Comparison of ENCODE assay signal across 16 mouse cellular contexts in the genomic region with DNA sequence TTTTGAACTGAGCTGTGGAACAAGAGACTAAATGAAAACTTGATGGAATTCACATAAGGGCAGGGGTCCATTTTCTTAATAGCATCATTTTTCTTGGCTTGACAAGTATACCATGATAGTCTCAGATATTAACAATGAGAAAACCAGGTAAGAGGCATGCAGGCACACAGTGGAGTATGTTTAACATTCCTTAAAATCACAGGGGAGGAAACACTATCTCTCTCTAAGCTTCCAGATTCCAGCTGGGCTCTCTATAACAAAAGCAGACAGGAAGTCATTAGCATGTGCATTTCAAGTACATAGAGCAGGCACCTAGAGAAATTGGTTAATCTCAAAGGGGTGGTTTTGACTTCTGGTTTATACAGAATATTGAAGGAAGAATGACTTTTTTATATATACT.
"Had no signal": no experiment of that assay in that cellular context is flagged by ENCODE, and none has a peak within 500 bp of the region (broad histone marks: within the 10 kb centered on the region; RNA-seq: fewer than 3 reads in every experiment).

No protein-coding gene starts in this region.

- H3K9ac ChIP-seq: liver, embryonic 14.5 days; neural tube, embryonic 12.5 days had no signal

- H3K27me3 ChIP-seq: neural tube, embryonic 12.5 days had no signal

- H3K9me3 ChIP-seq: midbrain, embryonic 10.5 days; neural tube, embryonic 12.5 days had no signal

- H3K36me3 ChIP-seq: midbrain, embryonic 10.5 days; neural tube, embryonic 12.5 days had no signal

- ATAC-seq: lung, postnatal 0 days had no signal

- DNase-seq: kidney, adult 8-10 months; kidney, postnatal 10 days; kidney, postnatal 4 days; lung, adult 2 months; lung, postnatal 36 days; midbrain, embryonic 14.5 days; retina, postnatal 1 day; right cerebral cortex, postnatal 4 days; spleen, adult 18-20 months; thymus, adult 2 months; thymus, postnatal 36 days had no signal

- H3K27ac ChIP-seq: layer of hippocampus, adult 2 months; liver, embryonic 14.5 days; midbrain, embryonic 10.5 days; neural tube, embryonic 12.5 days had no signal

- H3K4me3 ChIP-seq: layer of hippocampus, adult 2 months; midbrain, embryonic 10.5 days; neural tube, embryonic 12.5 days had no signal

- H3K4me1 ChIP-seq: neural tube, embryonic 12.5 days had no signal

- H3K4me2 ChIP-seq: neural tube, embryonic 12.5 days had no signal
